Mouse (Mus musculus) spleen, postnatal 10 days (tissue): ENCODE measurements around the gene Izumo4.

Experiments
- DNase-seq, 2 experiments: peaks; one replicate each; pipeline ENCODE4 v3.0.0; 2021 to 2022; ENCODE audit warnings: low spot score in 2 of 2

The Izumo4 gene

DNA sequence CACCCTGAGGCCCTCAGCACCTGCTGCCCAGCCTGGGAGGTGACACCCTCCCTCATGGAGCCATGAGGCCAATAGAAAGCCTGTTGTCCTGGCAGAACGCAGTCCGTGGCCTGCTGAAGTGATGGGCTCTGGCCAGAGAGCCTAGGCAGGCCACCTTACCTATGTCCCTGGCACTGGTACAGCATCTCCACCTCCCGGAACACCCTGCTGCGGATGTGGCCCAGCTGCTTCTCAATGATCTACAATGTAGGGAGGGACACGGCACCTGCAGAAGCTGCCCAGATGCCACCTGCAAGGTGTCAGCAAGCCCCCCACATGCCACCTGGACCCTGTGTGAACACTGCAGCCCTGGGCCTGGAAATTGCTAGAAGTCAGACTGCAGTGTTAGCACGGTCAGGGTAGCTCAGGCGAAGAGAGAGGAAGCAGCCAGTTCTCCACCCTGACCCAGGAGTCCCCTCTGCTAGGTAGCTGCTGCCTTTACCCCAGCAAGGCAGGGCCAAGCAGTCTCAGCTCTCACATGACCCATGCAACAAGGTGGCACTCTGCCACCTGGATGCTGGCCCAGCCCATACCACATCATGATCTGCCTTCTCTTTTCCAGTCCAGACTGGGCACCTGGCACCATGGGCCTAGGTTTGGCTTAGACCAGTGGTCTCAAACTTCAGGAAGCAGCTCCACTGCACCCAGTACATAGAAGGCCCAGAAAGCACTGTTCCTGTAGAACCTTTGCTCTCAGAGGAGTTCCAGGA lies 32.1 kb upstream of the Izumo4 start:
- DNase-seq, result no peak

DNA sequence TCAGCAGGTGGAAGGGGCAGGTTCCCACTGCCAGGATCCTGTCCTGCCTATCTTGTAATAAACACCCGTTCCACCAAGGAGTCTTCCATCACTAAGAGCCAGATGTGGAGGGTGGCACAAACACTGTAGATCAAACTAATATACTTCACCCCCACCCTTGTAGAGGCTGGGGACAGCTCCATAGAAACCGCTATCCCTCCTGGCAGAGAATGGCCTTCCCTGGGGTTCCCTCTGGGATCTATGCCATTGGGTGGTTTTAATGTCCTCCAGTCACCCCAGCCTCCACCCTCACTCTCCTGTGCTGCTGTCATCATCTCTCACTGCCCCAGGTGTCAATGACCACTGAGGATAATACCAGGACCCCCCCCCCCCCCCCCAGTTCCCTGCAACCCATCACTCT lies 31.5 kb upstream of the Izumo4 start:
- DNase-seq, result no peak

DNA sequence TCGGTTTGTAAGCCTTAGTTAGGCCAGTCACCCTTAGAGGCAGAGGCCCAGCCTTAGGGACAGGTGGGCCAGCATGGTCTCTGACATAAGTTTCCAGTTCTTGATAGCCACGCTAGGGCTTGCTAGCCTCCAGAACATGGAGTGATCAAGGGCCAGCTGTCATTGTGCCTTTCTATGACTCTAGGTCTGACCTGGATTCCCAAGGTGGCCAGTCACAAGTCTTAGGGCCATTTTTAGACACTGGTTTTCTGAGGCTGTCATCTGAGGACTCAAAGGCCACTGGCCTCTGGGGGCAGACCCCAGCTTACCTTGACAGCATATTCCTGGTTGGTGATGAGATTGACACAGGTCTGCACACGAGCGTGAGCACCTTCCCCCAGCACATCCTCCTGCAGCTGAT lies 30.7 kb upstream of the Izumo4 start:
- no peak for DNase-seq

DNA sequence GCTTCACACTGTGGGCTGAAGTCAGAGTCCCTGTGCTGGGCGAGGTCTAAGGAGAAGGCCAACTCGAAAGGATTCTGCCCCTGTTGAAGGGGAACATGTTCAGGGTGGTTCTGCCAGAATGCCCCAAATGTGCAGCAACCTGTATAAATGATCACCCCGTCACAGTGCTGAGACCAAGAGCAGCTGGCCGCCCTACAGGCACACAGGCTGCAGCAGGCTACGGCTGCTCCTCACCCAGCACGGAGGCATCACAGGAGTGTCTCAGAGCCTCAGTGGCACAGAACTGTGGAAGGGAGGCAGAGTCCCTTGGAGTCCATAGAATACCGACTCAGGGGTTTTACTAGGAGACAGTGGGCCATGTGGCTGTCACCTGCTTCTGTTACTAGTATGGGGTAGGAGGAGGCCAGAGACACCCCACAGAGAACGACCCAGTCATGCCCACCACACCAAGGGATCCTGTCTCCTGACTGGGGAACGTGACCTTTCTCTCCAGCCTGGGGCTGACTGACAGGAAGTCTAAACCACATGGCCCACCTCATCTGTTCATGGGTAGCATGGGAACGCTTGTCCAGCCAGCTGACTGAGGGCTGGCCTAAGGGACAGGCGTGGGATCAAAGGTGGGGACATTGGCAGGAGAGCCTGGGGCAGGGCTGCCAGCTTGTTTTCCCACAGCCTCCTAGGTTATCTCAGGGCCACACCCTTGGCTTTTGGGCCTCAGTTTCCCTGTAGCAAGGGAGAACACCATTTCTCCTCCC lies 29.9 kb upstream of the Izumo4 start:
- DNase-seq, result no peak

DNA sequence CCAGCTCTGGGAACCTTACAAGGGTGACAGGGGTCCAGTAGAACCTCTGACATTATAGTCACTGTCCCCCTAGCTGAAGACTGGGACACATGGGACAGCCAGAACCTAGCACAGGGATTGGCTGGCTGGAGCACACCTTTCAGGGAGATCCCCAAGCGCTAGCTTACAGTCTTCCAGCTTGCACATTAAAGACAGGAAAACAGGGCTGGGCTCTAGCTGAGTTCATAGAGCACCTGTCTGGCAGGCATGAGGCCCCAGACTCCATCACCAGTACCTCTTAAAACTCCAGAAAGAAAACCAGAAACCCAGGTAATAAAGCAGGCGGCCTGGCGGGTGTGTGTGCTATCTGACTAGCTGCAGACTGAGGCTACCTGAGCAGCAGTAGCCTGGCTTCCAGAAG lies 28.3 kb upstream of the Izumo4 start:
- no peak for DNase-seq

DNA sequence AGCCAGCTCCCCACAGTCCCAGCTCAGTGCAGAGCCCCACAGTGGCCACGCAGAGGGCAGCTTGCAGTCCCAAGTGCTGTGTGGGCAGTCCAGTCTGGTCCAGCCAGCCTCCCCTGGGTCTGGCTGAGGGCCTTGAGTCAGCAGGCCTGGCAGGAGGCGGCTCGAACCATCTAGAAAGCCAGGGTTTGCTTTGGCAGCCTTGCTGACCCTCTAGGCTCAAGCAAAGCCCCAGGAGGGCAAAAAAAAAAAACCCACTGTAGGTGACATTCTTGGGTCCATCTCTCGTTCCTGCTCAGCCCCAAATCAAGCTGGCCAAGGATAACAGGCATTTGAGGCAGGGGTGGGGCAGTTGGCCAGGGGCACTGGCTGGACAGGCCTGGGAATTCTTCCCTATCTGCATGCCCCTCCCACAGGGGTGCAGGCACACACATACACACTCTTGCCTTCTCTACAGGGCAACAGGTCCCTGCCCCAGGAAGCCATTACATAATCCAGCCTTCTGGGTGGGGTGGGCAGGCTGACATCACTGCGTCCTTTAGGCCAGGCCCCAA lies 27.7 kb upstream of the Izumo4 start:
- DNase-seq, result no peak

DNA sequence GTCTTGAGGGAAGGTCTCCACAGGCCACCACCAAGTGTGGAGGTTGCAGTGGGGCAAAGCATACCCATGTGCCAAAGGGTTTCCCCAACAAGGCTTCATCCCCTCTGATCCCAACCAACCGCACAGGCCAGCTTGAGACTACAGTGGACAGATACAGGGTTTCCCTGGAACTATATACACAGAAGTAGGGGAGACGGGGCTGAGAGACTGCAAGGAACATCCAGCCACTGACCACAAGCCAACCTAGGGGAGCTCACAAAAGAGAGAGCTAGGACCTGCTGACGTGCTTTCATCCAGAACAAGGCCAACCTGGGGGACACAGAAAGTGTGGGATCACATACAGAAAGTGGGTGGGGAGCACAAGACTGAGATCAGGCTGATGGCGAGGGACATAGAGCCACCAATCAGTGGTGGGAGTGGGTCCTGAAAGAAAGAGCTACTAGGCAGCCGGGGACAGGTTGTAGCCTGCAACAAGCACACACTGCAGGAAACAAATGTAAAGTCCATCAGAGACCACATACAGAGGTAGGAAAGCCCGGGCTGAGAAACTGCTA lies 27.1 kb upstream of the Izumo4 start:
- peak in 1 of 2 experiments; percentile 46 for DNase-seq

DNA sequence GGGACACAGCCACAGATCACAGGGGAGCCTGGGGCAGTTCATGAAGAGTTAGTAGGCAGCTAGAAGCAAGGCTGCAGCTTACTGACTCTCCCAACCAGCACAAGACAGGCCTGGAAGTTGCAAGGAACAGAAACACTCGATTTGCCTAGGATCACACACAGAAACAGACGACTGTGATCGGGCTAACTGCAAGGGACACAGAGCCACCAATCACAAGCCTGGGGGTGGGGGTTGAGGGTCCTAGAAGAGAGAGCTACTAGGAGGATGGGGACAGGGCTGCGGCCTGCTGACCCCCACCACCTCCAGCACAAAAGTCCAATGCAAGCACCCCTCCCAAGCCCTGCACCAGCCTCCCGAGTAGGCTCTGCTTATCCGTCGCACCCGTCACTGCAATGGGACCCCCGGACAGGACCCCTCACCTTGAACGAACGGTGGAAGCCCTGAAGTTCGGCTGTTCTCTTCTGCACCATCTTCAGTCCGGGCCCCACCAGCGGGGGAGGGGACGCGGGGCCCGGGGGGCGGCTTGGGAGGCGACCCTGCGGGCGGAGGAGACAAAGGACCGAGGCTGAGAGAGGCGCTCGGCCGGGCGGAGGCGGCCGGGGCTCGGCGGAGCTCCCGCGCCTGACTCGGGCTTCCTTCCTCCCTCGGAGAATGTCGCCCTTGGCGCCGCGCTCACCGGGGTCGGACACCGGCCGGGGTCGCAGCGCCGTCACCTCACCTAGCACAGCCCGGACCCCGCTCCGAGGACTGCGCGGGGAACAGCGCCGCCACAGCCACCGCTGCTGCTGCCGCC lies 26.4 kb upstream of the Izumo4 start:
- peak; percentile 46 to 68 for DNase-seq

DNA sequence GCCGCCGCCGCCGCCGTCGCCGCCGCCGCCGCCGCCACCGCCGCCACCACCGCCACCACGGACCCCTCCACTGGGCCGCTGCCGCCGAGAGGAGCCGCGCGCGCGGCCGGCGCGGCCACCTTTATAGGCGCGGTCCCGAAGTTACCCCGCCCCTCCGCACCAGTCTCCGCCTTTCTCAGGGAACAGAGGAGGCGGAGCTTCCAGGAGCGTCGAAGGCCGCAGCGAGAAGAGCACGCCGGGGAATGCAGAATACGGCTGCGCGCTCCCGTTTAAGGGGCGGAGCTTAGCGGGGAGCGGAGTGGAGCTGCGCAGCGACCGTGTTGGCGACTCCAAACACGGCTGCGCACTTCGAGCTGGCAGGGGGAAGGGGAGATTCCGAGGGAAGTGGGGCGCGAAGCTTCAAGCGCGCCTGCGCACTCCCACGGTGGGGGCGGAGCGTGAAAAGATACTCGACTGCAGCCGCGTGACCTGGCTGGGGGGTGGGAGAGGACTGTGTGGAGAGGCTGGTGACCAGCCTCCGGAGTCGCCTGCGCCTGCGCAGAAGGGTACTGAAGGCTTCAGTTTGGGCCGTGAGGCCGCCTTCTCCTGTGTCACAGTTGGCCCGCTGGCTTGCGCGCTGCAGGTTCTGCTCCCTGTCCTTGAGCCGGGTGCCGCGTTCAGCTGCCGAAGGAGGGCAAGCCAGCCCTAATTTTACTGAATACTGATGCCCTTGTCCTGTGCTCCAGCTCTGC lies 25.6 kb upstream of the Izumo4 start:
- peak; percentile 98 to 99 for DNase-seq

DNA sequence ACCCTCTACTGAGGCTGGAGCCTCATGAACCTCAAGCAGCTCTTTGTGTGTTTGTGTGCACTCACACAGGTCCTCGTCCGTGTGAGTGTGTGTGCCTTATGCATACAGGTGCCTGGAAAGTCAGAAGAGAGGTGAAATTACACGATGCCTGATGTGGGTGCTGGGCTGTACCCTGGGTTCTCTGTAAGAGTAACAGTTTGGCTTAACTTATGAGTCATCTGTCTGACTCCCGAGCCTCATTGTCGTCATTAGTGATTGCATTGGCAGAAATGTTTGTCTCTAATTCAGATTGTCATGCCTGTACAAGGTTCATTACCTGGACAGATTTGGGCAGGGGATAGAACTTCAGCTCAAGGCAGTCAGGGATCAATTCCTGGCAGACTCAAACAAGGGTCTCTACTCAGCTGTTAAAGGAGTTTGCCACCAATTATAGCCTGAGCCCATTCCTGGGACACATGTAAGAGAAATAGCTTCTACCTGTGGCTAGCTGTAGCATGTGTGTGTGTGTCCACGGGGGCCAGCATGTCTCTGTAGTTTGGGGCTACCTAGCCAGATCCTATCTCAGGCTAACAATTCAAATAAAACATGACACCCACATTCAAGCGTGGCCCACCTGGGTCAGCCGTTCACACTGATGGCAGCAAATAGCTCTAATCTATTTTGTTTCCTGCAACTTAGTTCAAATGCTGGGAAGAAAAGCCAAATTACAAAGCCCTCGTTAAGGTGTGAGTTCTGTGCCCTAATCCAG lies 24.7 kb upstream of the Izumo4 start:
- DNase-seq, result peak in 1 of 2 experiments; percentile 40

DNA sequence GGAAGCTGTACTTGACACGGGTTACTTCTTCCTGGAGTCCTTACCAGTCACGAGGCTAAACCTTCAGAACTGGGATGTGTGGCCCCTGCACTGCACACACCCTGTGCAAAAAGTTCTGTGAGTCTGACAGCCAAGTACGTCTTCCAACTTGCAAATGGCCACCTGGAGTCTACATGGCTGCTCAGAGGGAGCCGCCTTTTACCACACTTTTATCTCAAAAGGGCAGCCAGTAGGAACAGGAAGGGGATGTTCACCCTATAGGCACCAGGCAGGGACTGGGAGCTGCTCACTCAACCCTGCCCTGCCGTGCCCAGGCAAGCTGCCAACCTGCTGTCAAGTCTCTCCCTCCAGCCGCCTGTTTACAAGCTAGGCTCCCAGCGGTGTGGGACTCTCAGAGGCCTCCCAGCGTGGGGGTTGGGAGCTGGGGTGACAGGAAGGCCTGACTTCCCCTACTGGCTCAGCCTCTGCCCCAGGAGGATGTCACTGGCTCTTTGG lies 24.0 kb upstream of the Izumo4 start, which contains the start of gene Mknk2:
Gene Mknk2, minus strand, starts transcription at position 171 of the 495 bp plus-strand sequence.
- DNase-seq, result peak; percentile 95 to 97

DNA sequence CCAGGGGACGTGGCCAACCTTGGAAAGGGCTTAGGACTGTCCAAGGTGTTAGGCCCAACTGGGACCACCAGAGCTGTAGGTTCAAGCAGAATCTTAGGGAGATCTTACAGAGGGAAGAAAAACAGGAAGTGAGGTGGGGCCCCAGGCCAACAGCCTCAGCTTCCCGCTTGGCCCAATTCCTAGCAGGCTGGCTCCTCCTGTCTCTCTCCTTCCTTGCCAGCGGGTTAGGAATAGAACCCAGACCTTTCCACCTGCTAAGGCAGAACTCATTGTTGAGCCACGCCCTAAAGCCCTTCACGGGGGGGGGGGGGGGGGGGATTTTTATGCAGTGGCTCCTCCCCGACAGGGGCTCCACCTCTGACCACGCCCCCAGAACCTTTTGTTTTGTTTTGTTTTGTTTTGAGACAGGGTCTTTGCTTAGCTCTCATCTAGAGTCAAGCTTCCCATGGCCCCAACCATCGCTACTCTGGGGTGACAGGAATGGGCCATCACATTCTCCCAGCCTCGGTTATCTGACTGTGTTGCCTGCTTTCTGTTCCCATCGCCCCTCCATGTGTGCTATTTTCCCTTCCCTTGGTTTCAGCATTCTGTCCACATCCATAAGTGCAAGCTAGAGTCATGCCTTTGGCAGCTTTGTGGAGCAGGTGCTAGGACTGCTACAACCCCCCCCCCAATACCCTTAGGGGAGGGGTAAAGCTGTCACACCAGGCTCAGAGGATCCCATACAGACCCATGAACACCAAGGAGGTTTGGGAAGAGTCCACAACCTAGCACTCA lies 23.2 kb upstream of the Izumo4 start:
- peak in 1 of 2 experiments; percentile 63 for DNase-seq

DNA sequence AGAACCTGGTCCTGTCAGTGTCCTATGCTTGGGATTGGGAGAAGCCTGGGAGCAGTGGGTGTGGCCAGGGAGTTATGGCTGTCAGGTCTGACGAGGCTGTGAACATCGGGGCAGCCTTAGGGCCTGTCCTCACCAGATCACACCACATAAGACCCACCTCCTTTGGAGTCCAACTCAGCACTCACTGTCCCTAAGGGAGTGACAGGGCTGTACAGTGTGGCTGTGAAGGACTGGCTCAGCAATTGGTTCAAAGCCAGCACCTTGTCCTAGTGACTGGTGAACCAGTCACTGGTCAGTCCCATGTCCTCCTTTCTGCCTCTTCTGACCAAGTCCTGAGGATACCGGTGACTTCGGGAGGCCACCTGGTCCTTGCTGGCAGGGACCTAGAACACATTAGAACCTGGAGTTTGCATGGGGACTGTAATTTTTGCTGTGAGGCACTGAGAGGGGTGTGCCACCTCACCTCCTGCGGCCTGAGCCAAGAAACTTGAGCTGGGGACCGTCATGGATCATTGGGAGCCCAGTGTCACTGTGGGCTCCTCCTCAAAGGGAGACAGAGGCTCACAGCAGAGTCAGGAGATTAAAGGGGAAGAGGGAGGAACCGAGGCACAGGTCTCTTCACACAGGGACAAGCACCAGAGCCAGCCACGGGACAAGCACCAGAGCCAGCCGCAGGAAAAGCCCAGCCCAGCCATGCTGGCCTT lies 22.3 kb upstream of the Izumo4 start:
- DNase-seq, result peak; percentile 51 to 57

DNA sequence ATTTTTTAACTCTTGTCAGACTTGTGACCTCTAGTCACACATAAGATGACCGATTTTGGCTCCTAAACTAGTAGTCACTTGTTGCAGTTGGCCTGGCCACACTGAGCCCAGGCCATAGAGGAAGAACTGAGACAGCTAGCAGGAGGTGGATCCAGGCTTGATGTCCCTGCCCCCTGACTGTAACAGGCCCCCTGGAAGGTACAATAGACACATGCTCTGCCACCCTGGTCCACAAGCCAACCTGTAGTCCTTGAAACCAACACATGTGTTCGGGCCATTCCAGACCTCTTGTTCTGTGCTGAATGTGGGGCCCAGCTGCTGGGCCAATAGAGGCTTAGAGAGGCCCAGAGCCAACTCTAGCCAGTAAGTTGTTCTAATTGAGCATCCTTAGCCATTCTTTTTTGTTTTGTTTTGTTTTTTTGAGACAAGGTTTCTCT lies 21.7 kb upstream of the Izumo4 start:
- no peak for DNase-seq

DNA sequence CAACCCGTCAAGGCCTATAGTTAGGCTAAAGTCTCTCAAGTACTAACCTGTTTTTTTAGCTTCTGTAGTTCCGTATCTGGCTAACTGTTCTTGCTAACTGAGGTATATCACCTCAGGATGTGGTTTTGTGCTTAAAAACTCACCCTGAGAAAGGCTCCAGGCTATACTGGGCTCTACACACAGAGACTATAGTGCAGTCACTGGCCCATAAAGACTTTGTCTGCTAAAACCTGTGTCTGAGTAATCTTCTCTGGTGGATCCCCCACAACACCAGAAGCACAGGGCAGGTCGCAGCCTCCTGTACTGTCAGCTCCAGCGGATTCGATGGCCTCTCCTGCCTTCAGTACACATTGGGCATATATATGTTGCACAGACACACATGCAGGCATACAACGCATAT lies 20.0 kb upstream of the Izumo4 start:
- peak in 1 of 2 experiments; percentile 48 for DNase-seq

DNA sequence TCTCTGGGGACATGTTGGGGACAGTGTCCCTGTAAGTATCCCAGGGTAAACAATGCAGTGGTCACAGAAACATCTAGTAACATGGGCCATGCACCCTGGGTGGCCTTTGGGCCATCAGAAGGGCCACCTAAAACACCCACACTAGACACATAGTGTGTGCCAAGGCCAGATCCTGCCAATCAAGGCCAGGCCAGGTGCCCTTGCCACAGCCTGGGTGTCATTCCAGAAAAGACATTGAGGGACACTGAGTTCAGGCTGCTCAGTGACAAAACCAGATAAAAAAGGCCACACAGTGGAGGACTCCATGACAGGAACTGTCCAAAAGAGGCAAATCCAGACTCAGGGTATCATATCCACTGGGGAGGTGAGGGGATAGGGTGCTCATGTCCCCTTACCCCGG lies 18.3 kb upstream of the Izumo4 start:
- no peak for DNase-seq

DNA sequence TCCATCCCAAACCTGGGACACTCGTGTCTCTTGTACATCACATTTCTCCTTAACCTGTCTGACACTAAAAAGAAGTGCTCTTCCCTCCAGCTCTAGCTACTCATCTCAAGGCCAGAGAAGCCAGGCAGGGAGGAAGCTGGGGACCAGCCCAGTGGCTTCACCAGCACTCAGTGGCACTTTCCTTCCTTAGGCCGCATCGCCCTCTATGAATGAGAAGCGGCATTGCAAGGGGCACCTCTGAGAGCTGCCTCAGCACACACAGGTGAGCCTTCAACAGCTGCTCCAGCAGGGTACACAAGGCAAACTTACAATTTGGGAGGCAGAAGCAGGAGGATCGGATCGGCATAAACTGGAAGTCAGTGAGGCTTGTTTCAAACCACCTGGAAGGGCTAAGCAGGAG lies 17.8 kb upstream of the Izumo4 start:
- DNase-seq, result peak; percentile 88 to 90

DNA sequence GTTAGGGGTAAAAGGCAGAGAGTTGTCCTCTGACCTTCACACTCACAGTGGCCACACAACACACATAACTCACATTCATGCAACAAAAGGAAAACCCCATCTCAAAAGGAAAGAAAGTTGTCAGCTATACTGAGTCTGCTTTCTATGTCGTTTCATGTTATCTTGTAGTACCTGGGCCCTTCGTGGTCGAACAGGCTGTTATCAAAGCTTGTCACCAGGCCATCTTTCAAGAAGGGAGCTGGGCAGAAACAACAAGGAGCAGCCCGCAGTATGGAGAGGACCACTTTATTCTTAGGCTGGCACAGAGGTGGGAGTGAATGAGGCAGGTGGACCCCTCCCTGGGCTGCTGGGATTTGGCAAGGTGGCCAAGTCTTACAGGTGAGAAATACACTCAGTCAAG lies 17.0 kb upstream of the Izumo4 start:
- peak; percentile 48 to 50 for DNase-seq

DNA sequence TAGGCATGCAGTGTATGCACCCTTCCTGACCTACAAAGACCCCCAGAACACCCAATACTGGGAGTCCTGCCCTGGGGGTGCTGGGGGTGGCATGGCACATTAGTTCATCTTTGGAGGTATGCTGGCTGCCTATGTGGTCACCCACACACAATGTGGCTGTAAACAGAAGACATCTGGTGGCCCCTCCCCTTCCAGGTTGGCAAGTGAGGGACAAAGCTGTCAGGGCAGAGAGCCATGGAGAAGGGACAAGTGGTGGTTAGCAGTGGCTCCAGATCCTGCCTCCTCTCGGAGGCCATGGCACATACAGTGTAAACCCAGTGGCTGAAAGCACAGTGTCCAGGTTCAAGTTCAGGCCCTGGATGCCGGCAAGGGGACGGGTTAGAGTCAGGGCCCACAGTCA lies 15.4 kb upstream of the Izumo4 start:
- DNase-seq, result no peak
